Mouse (Mus musculus) lung, postnatal 0 days (tissue): ENCODE measurements around the gene Nr0b2.

ENCODE experiments used
- CTCF ChIP-seq: IDR thresholded peaks from 2 replicates; pipeline ENCODE4 v1.5.1; 2016; ENCODE audit warnings: antibody characterized with exemption, mild to moderate bottlenecking
- EP300 ChIP-seq: IDR thresholded peaks from 2 replicates; pipeline ENCODE4 v1.6.1; 2016; ENCODE audit warnings: antibody characterized with exemption, mild to moderate bottlenecking, control low read depth

DNA sequence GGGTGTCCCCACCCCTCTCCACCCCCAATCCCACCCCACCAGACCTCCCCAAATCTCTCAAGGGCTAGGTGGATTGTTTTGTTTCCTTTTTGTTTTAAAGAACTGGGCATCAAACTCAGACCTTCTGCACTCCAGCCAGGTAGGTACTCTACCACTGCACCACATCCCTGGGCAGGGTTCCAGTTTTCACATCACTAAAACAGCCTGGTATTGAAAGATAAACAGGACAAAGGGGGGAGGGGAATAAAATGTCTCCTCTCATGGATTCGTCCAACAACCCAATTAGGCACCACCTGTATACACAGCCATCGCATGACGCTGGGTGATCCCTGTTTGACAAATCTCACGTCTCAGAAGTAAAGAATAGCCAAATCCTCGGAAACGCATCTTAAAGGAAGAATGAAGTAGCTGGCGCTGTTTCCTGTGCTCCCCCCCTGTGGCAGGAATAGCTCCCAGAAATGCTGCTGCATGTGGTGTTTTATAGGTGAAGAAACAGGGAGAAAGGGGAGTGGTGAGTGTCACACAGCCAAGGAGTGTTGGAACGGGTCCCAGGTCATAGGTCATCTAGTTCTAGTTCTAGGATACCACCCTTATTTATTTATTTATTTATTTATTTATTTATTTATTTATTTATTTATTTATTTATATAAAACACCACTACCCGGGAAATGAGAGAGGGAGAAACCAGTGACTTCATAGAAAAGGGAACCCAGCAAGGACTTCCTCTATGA, 48.3 kb upstream of the Nr0b2 start:
- TF ChIP-seq CTCF (no peak), EP300 (no peak)
